Mouse (Mus musculus) E14TG2a.4 (cell line): ENCODE measurements around the gene Rapgef4.

Experiments used
- CTCF ChIP-seq: conservative IDR thresholded peaks from 2 replicates; pipeline ENCODE4 v1.5.1; 2014; ENCODE audit warnings: low read length
- NANOG ChIP-seq: IDR thresholded peaks from 2 replicates; pipeline ENCODE4 v1.6.1; 2014; ENCODE audit warnings: borderline replicate concordance, low read length, mixed read lengths

DNA sequence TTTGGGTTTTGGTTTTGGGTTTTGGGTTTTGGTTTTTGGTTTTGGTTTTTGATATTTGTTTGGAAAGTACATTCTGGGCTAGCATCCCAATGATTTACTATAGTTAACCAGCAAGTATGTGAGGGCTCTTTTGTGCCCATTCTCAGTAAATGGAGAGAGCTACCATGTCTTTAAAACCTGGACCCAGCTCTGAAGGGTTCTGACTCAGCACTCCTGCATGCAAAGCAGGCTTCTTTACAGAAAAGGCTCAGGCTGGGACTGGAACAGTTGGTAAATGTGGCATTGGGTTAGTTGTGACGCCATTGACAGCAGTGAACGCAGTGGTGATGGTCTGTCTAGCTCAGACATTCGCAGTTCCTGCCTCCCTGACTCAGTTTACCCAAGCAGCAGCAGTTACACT lies 236.3 kb downstream of the Rapgef4 start:
- no peak for TF ChIP-seq CTCF
- TF ChIP-seq NANOG, result no peak
